Mouse (Mus musculus) myocyte (in vitro differentiated cells): ENCODE results near the gene Fndc3b. TPM values are rescaled to one million over a fixed set of nuclear protein-coding genes. Genes with fewer than 3 reads are reported as not detected.

Source experiments
- H3K27me3 ChIP-seq: one replicate; pipeline ENCODE4 v1.6.1; 2011; ENCODE audit not compliant: control insufficient read depth, insufficient read depth, insufficient read length
- H3K36me3 ChIP-seq: one replicate; pipeline ENCODE4 v1.6.1; 2011; ENCODE audit not compliant: control insufficient read depth, insufficient read depth
- H3K4me2 ChIP-seq: one replicate; pipeline ENCODE4 v1.6.1; 2011; ENCODE audit warnings: low read depth, control low read depth
- H3K4me3 ChIP-seq: one replicate; pipeline ENCODE4 v1.5.1; 2011; ENCODE audit warnings: mild to moderate bottlenecking, control low read depth, moderate library complexity
- H3K79me2 ChIP-seq: one replicate; pipeline ENCODE4 v1.6.1; 2011; ENCODE audit not compliant: control insufficient read depth, insufficient read depth
- H3ac ChIP-seq: one replicate; pipeline ENCODE4 v1.6.1; 2011; ENCODE audit not compliant: control insufficient read depth, insufficient read length
- CEBPB ChIP-seq: IDR thresholded peaks from 2 replicates; pipeline ENCODE4 v1.6.1; 2011; ENCODE audit warnings: mild to moderate bottlenecking, moderate library complexity; ENCODE audit not compliant: poor library complexity, insufficient read depth, severe bottlenecking
- E2F4 ChIP-seq: IDR thresholded peaks from one replicate; pipeline ENCODE4 v1.6.1; 2011; ENCODE audit warnings: mild to moderate bottlenecking, control low read depth, moderate library complexity; ENCODE audit not compliant: insufficient read depth
- MAX ChIP-seq: IDR thresholded peaks from one replicate; pipeline ENCODE4 v1.6.1; 2011; ENCODE audit warnings: low read depth, mild to moderate bottlenecking, control low read depth
- MYOD1 ChIP-seq, 3 experiments: IDR thresholded peaks; one replicate each; pipeline ENCODE4 v1.6.1; 2011; ENCODE audit warnings: control low read depth in 2 of 3, low read depth in 2 of 3, mild to moderate bottlenecking in 2 of 3, moderate library complexity in 1 of 3; ENCODE audit not compliant: insufficient read length in 2 of 3, control insufficient read depth in 1 of 3
- MYOG ChIP-seq, 3 experiments: IDR thresholded peaks; one replicate each; pipeline ENCODE4 v1.6.1; 2011; ENCODE audit warnings: control low read depth in 2 of 3, low read depth in 2 of 3, mild to moderate bottlenecking in 2 of 3; ENCODE audit not compliant: insufficient read length in 2 of 3, control insufficient read depth in 1 of 3, insufficient read depth in 1 of 3
- POLR2A ChIP-seq: IDR thresholded peaks from one replicate; pipeline ENCODE4 v1.6.1; 2011; ENCODE audit warnings: low read depth, mild to moderate bottlenecking, control low read depth, moderate library complexity; ENCODE audit not compliant: insufficient read length
- POLR2AphosphoS2 ChIP-seq: IDR thresholded peaks from one replicate; pipeline ENCODE4 v1.6.1; 2011; ENCODE audit warnings: low read depth, control low read depth; ENCODE audit not compliant: insufficient read length
- REST ChIP-seq: IDR thresholded peaks from one replicate; pipeline ENCODE4 v1.6.1; 2011; ENCODE audit warnings: mild to moderate bottlenecking, control low read depth, moderate library complexity; ENCODE audit not compliant: insufficient read depth, insufficient read length
- SRF ChIP-seq: IDR thresholded peaks from one replicate; pipeline ENCODE4 v1.6.1; 2011; ENCODE audit warnings: low read depth; ENCODE audit not compliant: control insufficient read depth, insufficient read length
- TCF12 ChIP-seq: IDR thresholded peaks from one replicate; pipeline ENCODE4 v1.6.1; 2011; ENCODE audit warnings: mild to moderate bottlenecking, control low read depth; ENCODE audit not compliant: poor library complexity, insufficient read depth, severe bottlenecking
- TCF3 ChIP-seq: IDR thresholded peaks from one replicate; pipeline ENCODE4 v1.6.1; 2011; ENCODE audit warnings: low read depth, control low read depth; ENCODE audit not compliant: insufficient read length
- USF1 ChIP-seq: IDR thresholded peaks from one replicate; pipeline ENCODE4 v1.6.1; 2011; ENCODE audit warnings: low read depth, mild to moderate bottlenecking, control low read depth, moderate library complexity
- polyA plus RNA-seq: library from polyadenylated mRNA; unstranded; fragments of >200 nt; fragmentation: generic; extraction: Trizol; gene quantifications from one replicate; pipeline ENCODE4 v1.2.1, GENCODE M21; 2012; ENCODE audit warnings: missing spikeins

Gene Fndc3b
- polyA plus RNA-seq, 1 experiment: 25.8 TPM

DNA sequence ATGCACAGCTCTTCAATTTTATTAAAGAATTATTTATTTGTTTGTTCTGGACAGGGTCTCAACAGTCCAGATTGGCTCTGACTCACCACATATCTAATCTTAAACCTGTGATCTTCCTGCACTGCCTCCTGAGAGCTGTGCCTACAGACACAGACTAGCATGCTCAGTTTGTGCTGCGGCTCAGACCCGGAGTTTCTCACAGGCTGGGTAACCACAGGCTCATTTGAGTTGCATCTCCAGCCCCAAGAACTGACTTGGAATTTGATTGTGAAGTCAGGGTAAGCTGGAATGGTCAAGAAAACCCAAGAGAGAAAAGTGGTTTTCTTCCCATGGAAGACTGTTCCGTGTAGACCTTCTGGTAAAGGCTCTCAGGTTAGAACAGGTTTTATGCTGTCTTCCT, 184.1 kb downstream of the Fndc3b start:
- no peaks in the 10 kb centered on the region for H3K79me2 ChIP-seq
- no peak overlapping the region for H3ac ChIP-seq
- H3K4me3 ChIP-seq: no peak overlapping the region
- no peak overlapping the region for H3K4me2 ChIP-seq
- no peaks in the 10 kb centered on the region for H3K27me3 ChIP-seq
- no peak for TF ChIP-seq REST
- TF ChIP-seq POLR2AphosphoS2: no peak
- TF ChIP-seq TCF3: no peak
- TF ChIP-seq TCF12: no peak
- no peak for TF ChIP-seq MAX
- TF ChIP-seq E2F4: no peak
- no peak for TF ChIP-seq CEBPB
- peaks cover 18% of the 10 kb centered on the region for H3K36me3 ChIP-seq

DNA sequence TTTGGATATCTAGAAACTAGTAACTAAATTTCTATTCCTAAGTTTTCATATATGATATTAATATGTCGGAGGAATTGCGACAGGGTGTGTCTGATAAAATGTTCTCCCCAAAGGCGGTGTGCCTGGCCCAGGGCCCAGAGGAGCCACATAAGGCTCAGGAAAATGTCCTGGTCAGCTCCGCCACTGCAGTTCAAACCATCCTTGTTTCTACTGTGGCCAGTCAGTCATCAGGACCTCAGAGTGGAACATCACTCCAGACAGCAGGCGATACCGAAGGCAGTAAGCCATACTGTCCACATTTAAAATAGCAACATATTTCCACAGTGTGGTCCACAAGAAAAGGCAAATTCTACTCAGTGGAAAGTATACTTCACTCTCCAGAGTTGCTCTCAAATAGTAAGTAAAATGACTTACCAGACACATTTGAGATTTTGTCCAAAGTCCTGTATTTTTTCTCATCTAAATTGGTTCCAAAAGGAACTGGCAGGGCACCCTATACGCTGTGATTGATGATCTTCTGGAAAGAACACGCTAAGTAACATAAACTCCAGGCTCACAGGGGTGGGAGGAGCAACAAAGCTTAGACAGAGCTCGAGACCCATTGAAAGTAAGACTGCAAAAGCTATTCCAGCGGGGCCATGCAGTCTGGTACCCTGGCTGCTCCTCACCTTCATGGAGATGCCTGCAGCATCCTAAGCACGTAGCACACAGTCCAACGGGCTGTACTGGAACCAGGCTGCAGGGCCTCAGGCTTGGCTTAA, 187.8 kb downstream of the Fndc3b start:
- H3K27me3 ChIP-seq: no peaks in the 10 kb centered on the region
- TF ChIP-seq USF1: no peak
- TF ChIP-seq CEBPB: no peak
- TF ChIP-seq MYOG (IDR thresholded peaks at IDR 0.05; ENCODE audit: control insufficient read depth in 1 of 3, insufficient read depth in 1 of 3, insufficient read length in 2 of 3, low read depth in 2 of 3): no peak
- no peak for TF ChIP-seq TCF3
- no peak for TF ChIP-seq REST
- no peak for TF ChIP-seq TCF12
- TF ChIP-seq POLR2AphosphoS2: no peak
- TF ChIP-seq MYOD1 (IDR thresholded peaks at IDR 0.05; ENCODE audit: control insufficient read depth in 1 of 3, insufficient read length in 2 of 3, low read depth in 2 of 3): no peak
- no peak for TF ChIP-seq SRF
- no peak for TF ChIP-seq E2F4
- no peak for TF ChIP-seq POLR2A
- no peak for TF ChIP-seq MAX
- H3K4me3 ChIP-seq: no peak overlapping the region

DNA sequence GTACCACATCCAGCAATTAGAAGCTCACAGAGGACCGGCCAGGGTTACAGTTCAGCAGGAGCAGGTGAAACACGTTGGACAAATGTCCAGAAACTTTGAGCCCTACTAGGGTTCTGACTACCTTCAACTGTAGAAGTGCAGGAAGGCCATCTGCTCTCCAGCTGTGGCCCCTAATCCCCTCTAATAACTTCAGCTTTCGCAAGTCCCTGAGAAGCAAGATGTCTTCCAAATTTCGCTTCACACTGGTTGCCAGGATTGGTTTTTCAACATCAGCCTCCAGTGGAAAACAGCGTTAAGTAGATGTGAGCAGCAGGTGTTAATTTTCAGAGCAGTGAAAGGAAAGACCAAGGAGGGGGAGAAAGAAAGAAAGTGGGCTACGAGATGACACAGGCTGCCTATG, 190.7 kb downstream of the Fndc3b start:
- TF ChIP-seq REST (no peak), MYOG (IDR thresholded peaks at IDR 0.05; ENCODE audit: control insufficient read depth in 1 of 3, insufficient read depth in 1 of 3, insufficient read length in 2 of 3, low read depth in 2 of 3) (no peak), POLR2AphosphoS2 (no peak), TCF3 (no peak), USF1 (no peak), MAX (no peak)
- H3K79me2 ChIP-seq: no peaks in the 10 kb centered on the region
- no peaks in the 10 kb centered on the region for H3K27me3 ChIP-seq
- H3ac ChIP-seq: no peak overlapping the region
- no peak overlapping the region for H3K4me2 ChIP-seq
- peaks cover 15% of the 10 kb centered on the region for H3K36me3 ChIP-seq
- no peak overlapping the region for H3K4me3 ChIP-seq

More for the DNA sequence above, 187.8 kb downstream of the Fndc3b start:
- Histone ChIP-seq H3K4me2 (no peak overlapping the region), H3ac (no peak overlapping the region), H3K79me2 (no peaks in the 10 kb centered on the region), H3K36me3 (peaks cover 16% of the 10 kb centered on the region)

- TF ChIP-seq CEBPB: no peak
- TF ChIP-seq TCF12: no peak
- TF ChIP-seq MYOD1 (IDR thresholded peaks at IDR 0.05; ENCODE audit: control insufficient read depth in 1 of 3, insufficient read length in 2 of 3, low read depth in 2 of 3): no peak
- no peak for TF ChIP-seq TCF3
- no peak for TF ChIP-seq E2F4
- no peak for TF ChIP-seq MAX
- TF ChIP-seq POLR2A: no peak
- TF ChIP-seq POLR2AphosphoS2: no peak
- no peak for TF ChIP-seq REST
- no peak for TF ChIP-seq MYOG (IDR thresholded peaks at IDR 0.05; ENCODE audit: control insufficient read depth in 1 of 3, insufficient read depth in 1 of 3, insufficient read length in 2 of 3, low read depth in 2 of 3)
- TF ChIP-seq USF1: no peak
- no peak for TF ChIP-seq SRF
Measured at GRCm38 (mm10) chr3:27519481-27519880, 191.6 kb downstream of the Fndc3b start.

DNA sequence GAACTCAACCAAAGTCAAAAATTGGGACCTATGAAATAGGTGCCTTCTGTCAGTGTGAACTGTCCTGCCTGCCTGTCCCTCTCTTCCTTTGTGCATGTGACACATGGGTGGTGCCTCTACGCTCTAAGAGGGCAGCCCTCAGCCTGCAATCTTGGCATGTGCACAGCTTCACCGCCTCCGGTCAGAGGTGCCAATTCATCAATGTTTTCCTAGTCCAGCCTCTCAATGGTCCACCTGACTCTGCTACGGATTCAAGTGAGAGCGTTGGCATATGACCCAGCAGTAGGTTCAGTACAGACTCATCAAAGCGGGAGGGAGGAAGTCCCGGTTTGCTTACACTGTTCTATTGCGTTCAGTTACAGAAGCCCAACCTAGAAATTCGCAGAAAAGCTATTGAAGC, 192.2 kb downstream of the Fndc3b start:
- no peaks in the 10 kb centered on the region for H3K79me2 ChIP-seq
- no peak overlapping the region for H3K4me3 ChIP-seq
- H3K36me3 ChIP-seq: peaks cover 24% of the 10 kb centered on the region
- no peak for TF ChIP-seq POLR2A
- no peak for TF ChIP-seq TCF12
- TF ChIP-seq CEBPB: no peak
- no peak for TF ChIP-seq USF1
- no peak for TF ChIP-seq SRF
- no peak for TF ChIP-seq MAX
- TF ChIP-seq E2F4: no peak
- TF ChIP-seq MYOG (IDR thresholded peaks at IDR 0.05; ENCODE audit: control insufficient read depth in 1 of 3, insufficient read depth in 1 of 3, insufficient read length in 2 of 3, low read depth in 2 of 3): no peak
- TF ChIP-seq TCF3: no peak
- no peak for TF ChIP-seq MYOD1 (IDR thresholded peaks at IDR 0.05; ENCODE audit: control insufficient read depth in 1 of 3, insufficient read length in 2 of 3, low read depth in 2 of 3)
- no peak for TF ChIP-seq REST
- no peak for TF ChIP-seq POLR2AphosphoS2
- no peak overlapping the region for H3ac ChIP-seq
- no peaks in the 10 kb centered on the region for H3K27me3 ChIP-seq
- no peak overlapping the region for H3K4me2 ChIP-seq

More at GRCm38 (mm10) chr3:27519481-27519880, 191.6 kb downstream of the Fndc3b start:
- Histone ChIP-seq H3K4me2 (no peak overlapping the region), H3K27me3 (no peaks in the 10 kb centered on the region), H3K4me3 (no peak overlapping the region), H3K79me2 (no peaks in the 10 kb centered on the region), H3K36me3 (peaks cover 24% of the 10 kb centered on the region), H3ac (no peak overlapping the region)
